Mouse (Mus musculus): ENCODE measurements around the gene Zfp664.

DNA sequence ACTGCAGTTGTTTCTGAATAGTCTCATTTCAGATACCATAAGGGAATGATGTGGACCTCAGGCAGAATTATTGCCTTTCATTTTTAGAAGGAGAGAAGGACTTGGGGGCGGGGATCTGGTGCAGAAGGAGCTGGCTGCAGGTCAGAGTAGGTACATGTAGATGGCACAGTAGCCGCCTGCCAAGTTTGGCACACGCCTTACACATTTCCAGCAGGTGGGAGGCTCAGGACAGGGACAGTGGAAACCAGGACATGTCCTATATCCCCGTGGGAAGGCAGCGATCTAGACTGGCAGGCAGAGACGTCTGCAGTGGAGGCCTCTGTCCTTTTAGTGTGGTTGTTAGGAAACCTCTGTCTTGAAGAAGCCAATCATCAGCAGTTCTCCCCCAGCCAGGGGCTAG, 17.3 kb downstream of the Zfp664 start:
- no peak for TF ChIP-seq POLR2A (IDR thresholded peaks at IDR 0.05; ENCODE audit: extremely low read depth, insufficient read depth, low read length)
- no peak for TF ChIP-seq CTCF (IDR thresholded peaks at IDR 0.05; ENCODE audit: extremely low read depth, insufficient read depth, low read length)
